Mouse (Mus musculus) ovary, adult 10 weeks (tissue): ENCODE measurements around the gene Zyg11a. TPM values are rescaled to one million over a fixed set of nuclear protein-coding genes. Genes with fewer than 3 reads are reported as not detected.

Experiments
- polyA plus RNA-seq: library from polyadenylated mRNA; stranded (reverse); fragments of 350-450 nt; fragmentation: Illumina TruSeq; extraction: RNeasy Lipid Tissue Mini Kit (QIAGEN cat#74804); gene quantifications from one replicate; pipeline ENCODE4 v1.2.3, GENCODE M21; 2014

The Zyg11a gene
- polyA plus RNA-seq: not detected

GRCm38 (mm10) chr4:108217332-108218179, at the start of gene Zyg11a:
TSS of gene Zyg11a (minus strand) at chr4:108218048.

DNA sequence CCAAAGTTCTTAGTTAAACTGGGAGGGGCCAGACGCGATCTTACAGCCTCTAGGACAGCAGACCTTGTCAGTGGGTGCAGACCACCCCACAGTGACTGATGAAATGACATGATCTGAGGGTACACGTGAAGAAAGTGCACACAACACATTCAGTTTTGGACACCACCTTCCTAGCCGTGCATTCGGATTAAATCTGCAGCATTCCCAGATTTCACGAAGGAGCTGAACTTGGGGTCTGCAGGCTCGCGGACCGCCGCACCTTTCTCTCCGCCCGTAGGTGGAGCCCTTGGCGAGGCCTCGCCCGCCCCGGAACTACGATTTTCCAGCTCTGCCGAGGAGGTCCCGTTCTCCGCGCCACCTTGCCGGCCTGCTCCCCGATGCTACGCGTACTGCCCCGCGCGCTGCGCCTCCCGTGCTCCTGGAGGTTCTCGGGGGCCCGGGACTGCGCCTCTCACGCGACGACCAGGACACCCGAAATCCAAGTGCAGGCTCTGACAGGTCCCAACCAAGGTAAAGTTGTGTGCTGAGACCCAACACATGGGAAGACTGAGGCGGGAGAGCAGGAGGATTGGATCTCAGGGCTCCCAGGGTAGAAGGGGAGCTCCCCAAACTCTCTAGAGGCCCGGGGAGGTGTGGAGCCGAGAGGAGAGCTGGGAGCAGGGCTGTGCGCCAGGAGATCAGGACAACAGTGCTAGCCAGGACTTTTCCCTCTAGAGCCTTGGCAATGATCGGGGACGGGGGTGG, 52.5 kb downstream of the Zyg11a start, which contains the start of gene Echdc2:
Gene Echdc2 (plus strand): TSS at position 286 of the 744 bp plus-strand sequence.

GRCm38 (mm10) chr4:108144880-108145279, 73.0 kb downstream of the Zyg11a start, which contains the start of gene Scp2:
TSS of gene Scp2 (minus strand) at chr4:108144998.

Other genes with a start within 250 kb of the Zyg11a start
- not detected for gene Slc1a7, start 249.7 kb downstream of the Zyg11a start, polyA plus RNA-seq
- 0.26 TPM for gene Podn, start 121.6 kb downstream of the Zyg11a start, polyA plus RNA-seq
- 254 TPM for gene Scp2, start 73.0 kb downstream of the Zyg11a start, polyA plus RNA-seq
- gene Echdc2, start 52.6 kb downstream of the Zyg11a start, polyA plus RNA-seq: 8.3 TPM
- gene Zyg11b, start 83.0 kb upstream of the Zyg11a start, polyA plus RNA-seq: 73.4 TPM
- gene Coa7, start 110.1 kb upstream of the Zyg11a start, polyA plus RNA-seq: 9.4 TPM
- gene Shisal2a, start 165.3 kb upstream of the Zyg11a start, polyA plus RNA-seq: not detected
- gene Gpx7, start 188.9 kb upstream of the Zyg11a start, polyA plus RNA-seq: 9.2 TPM
- gene Tut4, start 241.4 kb upstream of the Zyg11a start, polyA plus RNA-seq: 418 TPM